Mouse (Mus musculus): ENCODE results near the gene Foxk2.

- TF ChIP-seq CTCF (IDR thresholded peaks at IDR 0.05; ENCODE audit: low read depth) (no peak), EP300 (IDR thresholded peaks at IDR 0.05; ENCODE audit: low read depth) (no peak)
Observed at GRCm38 (mm10) chr11:121220771-121221170, 39.0 kb upstream of the Foxk2 start.
